Mouse (Mus musculus): ENCODE results near the gene Nptx1. TPM values are rescaled to one million over a fixed set of nuclear protein-coding genes. Genes with fewer than 3 reads are reported as not detected.
A peak's percentile ranks its signal among the peaks of the same experiment; 100 is the strongest.

The Nptx1 gene
- polyA plus RNA-seq, 1 experiment from 2014 or later: 1.2 TPM

- Histone ChIP-seq H3K27me3 (ENCODE audit: control insufficient read depth, insufficient read depth, low read depth, low read length) (peaks cover 5% of the 10 kb centered on the region; the same call in 1 of the 2 replicates), H3K4me1 (replicated peaks; ENCODE audit: control insufficient read depth, insufficient read depth, low read length) (peaks cover 4% of the 10 kb centered on the region), H3K4me2 (ENCODE audit: low read depth, low read length) (no peak overlapping the region), H3K36me3 (ENCODE audit: control insufficient read depth, insufficient read depth, low read length) (no peaks in the 10 kb centered on the region), H3K27ac (ENCODE audit: low read length) (no peak overlapping the region), H3K9ac (ENCODE audit: low read length) (no peak overlapping the region), H3K4me3 (ENCODE audit: low read length) (no peak overlapping the region), H3K9me3 (ENCODE audit: control insufficient read depth, low read length) (no peaks in the 10 kb centered on the region)
- ATAC-seq (ENCODE audit: low read depth): no peak
- WGBS: 41% methylated on average over 5 of the region's 5 CpGs
These were observed 27.4 kb downstream of the Nptx1 start for GRCm38 (mm10) chr11:119520005-119520712.

GRCm38 (mm10) chr11:119519387-119519786, 28.2 kb downstream of the Nptx1 start:
- H3K27ac ChIP-seq (ENCODE audit: low read length): no peak overlapping the region
- H3K36me3 ChIP-seq (ENCODE audit: control insufficient read depth, insufficient read depth, low read length): no peaks in the 10 kb centered on the region
- H3K27me3 ChIP-seq (ENCODE audit: control insufficient read depth, insufficient read depth, low read depth, low read length): peaks cover 5% of the 10 kb centered on the region; the same call in 1 of the 2 replicates
- no peak overlapping the region for H3K4me3 ChIP-seq (ENCODE audit: low read length)
- H3K9me3 ChIP-seq (ENCODE audit: control insufficient read depth, low read length): no peaks in the 10 kb centered on the region
- ATAC-seq (ENCODE audit: low read depth): no peak
- 85% methylated on average over 1 of the region's 1 CpGs for WGBS
- H3K4me2 ChIP-seq (ENCODE audit: low read depth, low read length): no peak overlapping the region
- no peak overlapping the region for H3K9ac ChIP-seq (ENCODE audit: low read length)
- peaks cover 5% of the 10 kb centered on the region for H3K4me1 ChIP-seq (replicated peaks; ENCODE audit: control insufficient read depth, insufficient read depth, low read length)

GRCm38 (mm10) chr11:119516677-119517361, 30.7 kb downstream of the Nptx1 start:
- Histone ChIP-seq H3K27ac (ENCODE audit: low read length) (no peak overlapping the region), H3K4me3 (ENCODE audit: low read length) (no peak overlapping the region), H3K36me3 (ENCODE audit: control insufficient read depth, insufficient read depth, low read length) (no peaks in the 10 kb centered on the region), H3K27me3 (ENCODE audit: control insufficient read depth, insufficient read depth, low read depth, low read length) (peaks cover 8% of the 10 kb centered on the region; the same call in 1 of the 2 replicates), H3K9ac (ENCODE audit: low read length) (no peak overlapping the region), H3K9me3 (ENCODE audit: control insufficient read depth, low read length) (no peaks in the 10 kb centered on the region), H3K4me1 (replicated peaks; ENCODE audit: control insufficient read depth, insufficient read depth, low read length) (peaks cover 5% of the 10 kb centered on the region), H3K4me2 (ENCODE audit: low read depth, low read length) (no peak overlapping the region)
- ATAC-seq (ENCODE audit: low read depth): peak; percentile 44; the same call in 1 of the 2 replicates
- 59% methylated on average over 12 of the region's 12 CpGs for WGBS

GRCm38 (mm10) chr11:119515823-119516676, 31.5 kb downstream of the Nptx1 start:
- no peaks in the 10 kb centered on the region for H3K9me3 ChIP-seq (ENCODE audit: control insufficient read depth, low read length)
- no peak overlapping the region for H3K9ac ChIP-seq (ENCODE audit: low read length)
- peaks cover 5% of the 10 kb centered on the region for H3K4me1 ChIP-seq (replicated peaks; ENCODE audit: control insufficient read depth, insufficient read depth, low read length)
- 72% methylated on average over 16 of the region's 16 CpGs for WGBS
- H3K27ac ChIP-seq (ENCODE audit: low read length): no peak overlapping the region
- no peaks in the 10 kb centered on the region for H3K36me3 ChIP-seq (ENCODE audit: control insufficient read depth, insufficient read depth, low read length)
- no peak overlapping the region for H3K4me3 ChIP-seq (ENCODE audit: low read length)
- ATAC-seq (ENCODE audit: low read depth): no peak
- H3K4me2 ChIP-seq (ENCODE audit: low read depth, low read length): no peak overlapping the region
- H3K27me3 ChIP-seq (ENCODE audit: control insufficient read depth, insufficient read depth, low read depth, low read length): peaks cover 8% of the 10 kb centered on the region; the same call in 1 of the 2 replicates

GRCm38 (mm10) chr11:119514967-119515636, 32.5 kb downstream of the Nptx1 start:
- H3K4me1 ChIP-seq (replicated peaks; ENCODE audit: control insufficient read depth, insufficient read depth, low read length): peaks cover 5% of the 10 kb centered on the region
- H3K36me3 ChIP-seq (ENCODE audit: control insufficient read depth, insufficient read depth, low read length): no peaks in the 10 kb centered on the region
- ATAC-seq (ENCODE audit: low read depth): peak; percentile 29; the same call in 1 of the 2 replicates
- peak overlapping the region; percentile 41 for H3K4me2 ChIP-seq (ENCODE audit: low read depth, low read length)
- H3K27me3 ChIP-seq (ENCODE audit: control insufficient read depth, insufficient read depth, low read depth, low read length): peaks cover 8% of the 10 kb centered on the region; the same call in 1 of the 2 replicates
- H3K9me3 ChIP-seq (ENCODE audit: control insufficient read depth, low read length): no peaks in the 10 kb centered on the region
- 3% methylated on average over 21 of the region's 21 CpGs for WGBS
- H3K27ac ChIP-seq (ENCODE audit: low read length): no peak overlapping the region
- peak overlapping the region; percentile 20; the same call in 1 of the 2 replicates for H3K4me3 ChIP-seq (ENCODE audit: low read length)
- no peak overlapping the region; the same call in 1 of the 2 replicates for H3K9ac ChIP-seq (ENCODE audit: low read length)

GRCm38 (mm10) chr11:119514108-119514860, 33.3 kb downstream of the Nptx1 start:
- Histone ChIP-seq H3K4me2 (ENCODE audit: low read depth, low read length) (no peak overlapping the region), H3K4me3 (ENCODE audit: low read length) (no peak overlapping the region), H3K27ac (ENCODE audit: low read length) (no peak overlapping the region), H3K36me3 (ENCODE audit: control insufficient read depth, insufficient read depth, low read length) (no peaks in the 10 kb centered on the region), H3K27me3 (ENCODE audit: control insufficient read depth, insufficient read depth, low read depth, low read length) (peaks cover 8% of the 10 kb centered on the region; the same call in 1 of the 2 replicates), H3K9ac (ENCODE audit: low read length) (no peak overlapping the region), H3K4me1 (replicated peaks; ENCODE audit: control insufficient read depth, insufficient read depth, low read length) (peaks cover 5% of the 10 kb centered on the region), H3K9me3 (ENCODE audit: control insufficient read depth, low read length) (no peaks in the 10 kb centered on the region)
- no peak for ATAC-seq (ENCODE audit: low read depth)
- WGBS: 49% methylated on average over 16 of the region's 16 CpGs

GRCm38 (mm10) chr11:119513038-119513659, 34.4 kb downstream of the Nptx1 start:
- H3K4me1 ChIP-seq (replicated peaks; ENCODE audit: control insufficient read depth, insufficient read depth, low read length): peaks cover 5% of the 10 kb centered on the region
- H3K9ac ChIP-seq (ENCODE audit: low read length): no peak overlapping the region
- 23% methylated on average over 9 of the region's 9 CpGs for WGBS
- H3K9me3 ChIP-seq (ENCODE audit: control insufficient read depth, low read length): no peaks in the 10 kb centered on the region
- H3K4me3 ChIP-seq (ENCODE audit: low read length): no peak overlapping the region
- peaks cover 8% of the 10 kb centered on the region; the same call in 1 of the 2 replicates for H3K27me3 ChIP-seq (ENCODE audit: control insufficient read depth, insufficient read depth, low read depth, low read length)
- H3K4me2 ChIP-seq (ENCODE audit: low read depth, low read length): no peak overlapping the region
- ATAC-seq (ENCODE audit: low read depth): no peak
- H3K27ac ChIP-seq (ENCODE audit: low read length): no peak overlapping the region
- H3K36me3 ChIP-seq (ENCODE audit: control insufficient read depth, insufficient read depth, low read length): peaks cover 3% of the 10 kb centered on the region; the same call in 1 of the 2 replicates

Measured in lung, embryonic 16.5 days (tissue).